Mouse (Mus musculus): Measurements from ENCODE around the gene Serpina10. TPM values are rescaled to one million over a fixed set of nuclear protein-coding genes. Genes with fewer than 3 reads are reported as not detected.

Gene Serpina10
- total and polyA plus RNA-seq, 3 experiments, result not detected

DNA sequence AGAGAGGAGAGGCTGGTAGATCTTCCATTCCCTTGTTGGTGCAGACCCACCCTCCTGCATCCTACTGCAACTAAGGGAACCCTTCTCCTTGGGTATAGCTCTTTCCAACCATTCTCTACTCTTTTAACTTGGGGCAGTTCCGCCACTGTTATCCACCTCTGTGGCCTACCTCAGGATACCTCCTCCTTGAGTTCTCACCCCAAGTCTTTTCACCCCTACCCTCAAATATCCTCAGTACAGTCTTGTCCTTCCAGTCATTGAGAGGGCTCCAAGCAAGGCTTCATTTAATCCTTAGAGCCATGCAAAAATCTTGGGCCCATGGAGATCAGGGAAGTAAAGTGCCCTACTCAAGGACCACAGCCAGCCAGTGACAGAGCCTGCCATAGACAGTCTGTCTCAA, 44.8 kb upstream of the Serpina10 start, which contains the start of gene Serpina16:
Serpina16 (minus strand) TSS at position 101 of the 400 bp plus-strand sequence.
- no peak within 1 kb of the TSS for H3K9ac ChIP-seq (ENCODE audit: insufficient read depth, low read depth)
- no peak within 1 kb of the TSS for H3K27ac ChIP-seq (ENCODE audit: insufficient read depth, low read depth)
- H3K36me3 ChIP-seq (replicated peaks in 1 of 2; ENCODE audit: control insufficient read depth in 1 of 2, insufficient read depth in 1 of 2, low read length in 1 of 2), result no peaks in the 10 kb centered on the region
- in situ Hi-C loops (cut with MboI; ENCODE audit: low pct_ligation_motif_present, low pct_unique_long_range_greater_than_20kb, low sequenced_read_pairs), result no loop called here
- no peaks in the 10 kb centered on the region for H3K9me3 ChIP-seq (replicated peaks; ENCODE audit: low read length)
- H3K4me3 ChIP-seq (replicated peaks in 1 of 3; ENCODE audit: low read depth in 2 of 3, low read length in 2 of 3, poor library complexity in 1 of 3), result no peak within 1 kb of the TSS
- dilution Hi-C loops (cut with MboI; ENCODE audit: extremely low pct_ligation_motif_present, extremely low pct_unique_long_range_greater_than_20kb, low sequenced_read_pairs), result no loop called here
- no peak for TF ChIP-seq SIN3A (IDR thresholded peaks at IDR 0.05; ENCODE audit: low read length)
- no peak for TF ChIP-seq TCF12 (IDR thresholded peaks at IDR 0.05; ENCODE audit: low read depth, low read length)
- no peak for TF ChIP-seq ETS1 (conservative IDR thresholded peaks at IDR 0.05; ENCODE audit: low read depth, low read length)
- no peak for TF ChIP-seq JUND (conservative IDR thresholded peaks at IDR 0.05; ENCODE audit: low read depth, low read length)
- TF ChIP-seq BHLHE40 (IDR thresholded peaks at IDR 0.05; ENCODE audit: low read depth, low read length), result no peak
- TF ChIP-seq ZC3H11A (IDR thresholded peaks at IDR 0.05; ENCODE audit: low read depth, low read length), result no peak
- TF ChIP-seq HCFC1 (IDR thresholded peaks at IDR 0.05; ENCODE audit: low read depth, low read length), result no peak
- TF ChIP-seq ZNF384 (IDR thresholded peaks at IDR 0.05; ENCODE audit: low read depth, low read length), result no peak
- no peak for TF ChIP-seq IRF4 (IDR thresholded peaks at IDR 0.05; ENCODE audit: low read depth, low read length)
- TF ChIP-seq USF2 (conservative IDR thresholded peaks at IDR 0.05; ENCODE audit: low read depth, low read length), result no peak
- no peak for TF ChIP-seq CHD2 (IDR thresholded peaks at IDR 0.05; ENCODE audit: low read length)
- H3K4me2 ChIP-seq (ENCODE audit: insufficient read depth, low read depth, poor library complexity, severe bottlenecking), result no peak within 1 kb of the TSS
- no peak for DNase-seq (ENCODE audit: extremely low read depth)
- H3K4me1 ChIP-seq (ENCODE audit: control insufficient read depth in 1 of 2, insufficient read depth in 2 of 2), result no peaks in the 10 kb centered on the region
- H3K79me2 ChIP-seq (replicated peaks; ENCODE audit: control insufficient read depth, extremely low read depth, insufficient read depth, poor library complexity, severe bottlenecking), result no peaks in the 10 kb centered on the region
- peaks cover 88% of the 10 kb centered on the region for H3K27me3 ChIP-seq (replicated peaks)

DNA sequence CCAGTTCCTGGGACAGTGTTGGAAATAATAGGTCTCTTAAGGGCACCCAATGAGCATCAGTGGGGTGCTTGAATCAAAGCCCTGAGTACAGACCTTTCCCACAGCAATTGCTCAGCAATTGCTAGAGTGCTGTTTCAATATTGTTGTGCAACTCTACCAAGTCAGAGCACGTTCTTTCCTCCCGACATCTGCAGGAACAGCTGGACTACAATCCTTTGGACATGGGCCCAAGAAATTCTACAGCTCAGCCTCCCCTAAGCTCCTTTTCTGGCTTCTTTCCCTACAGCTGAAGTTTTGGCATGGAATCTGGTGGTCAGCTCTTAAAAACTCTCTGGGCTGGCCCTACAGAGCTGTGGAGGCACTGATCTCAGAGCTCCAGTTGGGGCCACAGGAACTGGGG, 41.9 kb upstream of the Serpina10 start:
- no peaks in the 10 kb centered on the region for H3K36me3 ChIP-seq (replicated peaks in 1 of 2; ENCODE audit: control insufficient read depth in 1 of 2, insufficient read depth in 1 of 2, low read length in 1 of 2)
- no peak overlapping the region for H3K4me3 ChIP-seq (replicated peaks in 1 of 3; ENCODE audit: low read depth in 2 of 3, low read length in 2 of 3, poor library complexity in 1 of 3)
- H3K9ac ChIP-seq (ENCODE audit: insufficient read depth, low read depth), result no peak overlapping the region
- DNase-seq (ENCODE audit: extremely low read depth), result no peak
- in situ Hi-C loops (cut with MboI; ENCODE audit: low pct_ligation_motif_present, low pct_unique_long_range_greater_than_20kb, low sequenced_read_pairs) (no loop called here), dilution Hi-C loops (cut with MboI; ENCODE audit: extremely low pct_ligation_motif_present, extremely low pct_unique_long_range_greater_than_20kb, low sequenced_read_pairs) (no loop called here)
- TF ChIP-seq RAD21 (IDR thresholded peaks at IDR 0.05; ENCODE audit: low read depth, low read length) (no peak), E2F4 (IDR thresholded peaks at IDR 0.05; ENCODE audit: insufficient replicate concordance, low read depth, low read length) (no peak), UBTF (IDR thresholded peaks at IDR 0.05; ENCODE audit: low read depth, low read length) (no peak), JUN (IDR thresholded peaks at IDR 0.05; ENCODE audit: insufficient read depth, low read depth, low read length) (no peak), ETS1 (conservative IDR thresholded peaks at IDR 0.05; ENCODE audit: low read depth, low read length) (no peak), ELF1 (IDR thresholded peaks at IDR 0.05; ENCODE audit: low read depth, low read length) (no peak), CHD2 (IDR thresholded peaks at IDR 0.05; ENCODE audit: low read length) (no peak), SMC3 (IDR thresholded peaks at IDR 0.05; ENCODE audit: low read depth, low read length) (no peak), ZMIZ1 (IDR thresholded peaks at IDR 0.05; ENCODE audit: low read depth, low read length) (no peak), ZC3H11A (IDR thresholded peaks at IDR 0.05; ENCODE audit: low read depth, low read length) (no peak), POLR2AphosphoS2 (IDR thresholded peaks at IDR 0.05; ENCODE audit: low read depth, low read length) (no peak)
- H3K79me2 ChIP-seq (replicated peaks; ENCODE audit: control insufficient read depth, extremely low read depth, insufficient read depth, poor library complexity, severe bottlenecking), result no peaks in the 10 kb centered on the region
- H3K9me3 ChIP-seq (replicated peaks; ENCODE audit: low read length), result no peaks in the 10 kb centered on the region
- peaks cover 99% of the 10 kb centered on the region for H3K27me3 ChIP-seq (replicated peaks)
- H3K4me2 ChIP-seq (ENCODE audit: insufficient read depth, low read depth, poor library complexity, severe bottlenecking), result no peak overlapping the region
- H3K4me1 ChIP-seq (ENCODE audit: control insufficient read depth in 1 of 2, insufficient read depth in 2 of 2), result no peaks in the 10 kb centered on the region
- H3K27ac ChIP-seq (ENCODE audit: insufficient read depth, low read depth), result no peak overlapping the region

Data from CH12.LX (cell line).